Comparison of ENCODE assay signal across 8 mouse cellular contexts in genomic region chr3:123266753-123267651, GRCm38 (mm10). TPM values are rescaled to one million over a fixed set of nuclear protein-coding genes. Genes with fewer than 3 reads are reported as not detected.
DNase-seq lines count a peak whose midpoint lies in the region; ATAC-seq and TF ChIP-seq lines count a peak whose summit lies in the region.

Gene Sec24d, plus strand, starts transcription at chr3:123267455.

- H3K4me2 ChIP-seq in forebrain, embryonic 12.5 days, result peak within 1 kb of the TSS; percentile 85
- H3K4me2 ChIP-seq in heart, embryonic 16.5 days (ENCODE audit: low read depth, low read length), result peak within 1 kb of the TSS; percentile 59
- H3K4me2 ChIP-seq in liver, embryonic 14.5 days (ENCODE audit: low read depth), result peak within 1 kb of the TSS; percentile 56
- peak within 1 kb of the TSS; percentile 55 for H3K4me2 ChIP-seq in stomach, embryonic 15.5 days

- no peak for TF ChIP-seq CTCF in liver, embryonic 14.5 days (IDR thresholded peaks at IDR 0.05; ENCODE audit: low read depth)

- peaks cover 8% of the 10 kb centered on the region; the same call in 1 of the 2 replicates for H3K4me1 ChIP-seq in forebrain, embryonic 12.5 days
- peaks cover 16% of the 10 kb centered on the region for H3K4me1 ChIP-seq in heart, embryonic 16.5 days (ENCODE audit: control insufficient read depth, insufficient read depth, low read length)
- 0 out of 4 replicates have a peak, but pooled peaks cover 0 to 3% of the 10 kb centered on the region in 2 experiments for H3K4me1 ChIP-seq in liver, embryonic 14.5 days (replicated peaks; ENCODE audit: control insufficient read depth in 2 of 2, insufficient read depth in 2 of 2, low read length in 1 of 2)
- peaks cover 5% of the 10 kb centered on the region; the same call in 1 of the 2 replicates for H3K4me1 ChIP-seq in stomach, embryonic 15.5 days

- peaks cover 30% of the 10 kb centered on the region for H3K27me3 ChIP-seq in forebrain, embryonic 12.5 days
- no peaks in the 10 kb centered on the region for H3K27me3 ChIP-seq in heart, embryonic 16.5 days (ENCODE audit: control insufficient read depth, insufficient read depth, low read length)
- H3K27me3 ChIP-seq in liver, embryonic 14.5 days (ENCODE audit: control insufficient read depth, insufficient read depth, low read length), result peaks cover 7% of the 10 kb centered on the region
- H3K27me3 ChIP-seq in stomach, embryonic 15.5 days (replicated peaks), result no peaks in the 10 kb centered on the region

- 3% methylated on average over 68 of the region's 68 CpGs for WGBS in forebrain, embryonic 12.5 days
- 3% methylated on average over 68 of the region's 68 CpGs for WGBS in heart, embryonic 16.5 days
- WGBS in liver, embryonic 14.5 days (ENCODE audit: insufficient replicate concordance), result 2% methylated on average over 65 of the region's 68 CpGs
- WGBS in stomach, embryonic 15.5 days, result 2% methylated on average over 68 of the region's 68 CpGs

- DNase-seq in c-Kit-positive CD71-negative TER-119-negative erythroid progenitor cells, embryonic 14.5 days (ENCODE audit: low read depth), result peak; percentile 64
- DNase-seq in kidney, postnatal 36 days, result peak; percentile 85 to 91
- DNase-seq in liver, embryonic 14.5 days (ENCODE audit: low read depth in 3 of 3, low spot score in 3 of 3), result peak; percentile 26 to 34 (median 32)
- DNase-seq in neural tube, embryonic 10.5 days (ENCODE audit: extremely low spot score, low spot score), result peak; percentile 81

- peak within 1 kb of the TSS; percentile 65 for H3K9ac ChIP-seq in forebrain, embryonic 12.5 days
- peak within 1 kb of the TSS; percentile 81 for H3K9ac ChIP-seq in heart, embryonic 16.5 days (ENCODE audit: low read length)
- H3K9ac ChIP-seq in liver, embryonic 14.5 days (replicated peaks), result peak within 1 kb of the TSS; percentile 38
- H3K9ac ChIP-seq in stomach, embryonic 15.5 days, result peak within 1 kb of the TSS; percentile 82

- peak; percentile 81 for ATAC-seq in CD4-positive, CD25-positive, alpha-beta regulatory T cell, adult 4 months
- ATAC-seq in forebrain, embryonic 12.5 days (ENCODE audit: low FRiP score), result peak; percentile 92
- ATAC-seq in heart, embryonic 16.5 days (replicated peaks; ENCODE audit: extremely low read depth, insufficient read depth, low FRiP score), result peak; percentile 89
- ATAC-seq in liver, embryonic 14.5 days (ENCODE audit: insufficient read depth), result peak; percentile 74
- peak; percentile 88 for ATAC-seq in stomach, embryonic 15.5 days (ENCODE audit: insufficient read depth, low FRiP score, low read depth)

- TF ChIP-seq EP300 in liver, embryonic 14.5 days (IDR thresholded peaks at IDR 0.05; ENCODE audit: low read depth), result no peak

- H3K4me3 ChIP-seq in forebrain, embryonic 12.5 days (replicated peaks), result peak within 1 kb of the TSS; percentile 76
- H3K4me3 ChIP-seq in heart, embryonic 16.5 days (ENCODE audit: low read length), result peak within 1 kb of the TSS; percentile 70
- H3K4me3 ChIP-seq in liver, embryonic 14.5 days (ENCODE audit: insufficient read depth in 1 of 2, low read depth in 2 of 2, low read length in 2 of 2), result peak within 1 kb of the TSS; percentile 55 to 62
- H3K4me3 ChIP-seq in stomach, embryonic 15.5 days (replicated peaks), result peak within 1 kb of the TSS; percentile 72

- H3K27ac ChIP-seq in forebrain, embryonic 12.5 days, result no peak within 1 kb of the TSS
- peak within 1 kb of the TSS; percentile 88 for H3K27ac ChIP-seq in heart, embryonic 16.5 days (ENCODE audit: low read length)
- H3K27ac ChIP-seq in liver, embryonic 14.5 days, result no peak within 1 kb of the TSS
- H3K27ac ChIP-seq in stomach, embryonic 15.5 days, result peak within 1 kb of the TSS; percentile 83

- no peaks in the 10 kb centered on the region for H3K9me3 ChIP-seq in forebrain, embryonic 12.5 days
- no peaks in the 10 kb centered on the region for H3K9me3 ChIP-seq in heart, embryonic 16.5 days (replicated peaks; ENCODE audit: control insufficient read depth, low read length)
- no peaks in the 10 kb centered on the region for H3K9me3 ChIP-seq in liver, embryonic 14.5 days (ENCODE audit: control insufficient read depth, low read length)
- no peaks in the 10 kb centered on the region for H3K9me3 ChIP-seq in stomach, embryonic 15.5 days

- H3K36me3 ChIP-seq in forebrain, embryonic 12.5 days (replicated peaks), result no peaks in the 10 kb centered on the region
- H3K36me3 ChIP-seq in heart, embryonic 16.5 days (ENCODE audit: control insufficient read depth, insufficient read depth), result peaks cover 23% of the 10 kb centered on the region
- H3K36me3 ChIP-seq in liver, embryonic 14.5 days (replicated peaks; ENCODE audit: control insufficient read depth, insufficient read depth, low read depth), result no peaks in the 10 kb centered on the region
- peaks cover 20% of the 10 kb centered on the region; the same call in 1 of the 2 replicates for H3K36me3 ChIP-seq in stomach, embryonic 15.5 days

RNA-seq across cellular contexts. Expression of gene Sec24d, which starts in this region (rescaled TPM):
- polyA plus RNA-seq in CD4-positive, CD25-positive, alpha-beta regulatory T cell, adult 4 months (2017; shearing (Covaris generic)), result 10 to 100 TPM; 15.5 to 16.2 TPM
- polyA plus RNA-seq in forebrain, embryonic 12.5 days (2016; fragmentation: Nextera tagmentation; extraction: Ambion mirVana), result 13.2 and 16.9 TPM in 2 replicates
- polyA plus RNA-seq in heart, embryonic 16.5 days (2015; fragmentation: Nextera tagmentation; extraction: Ambion mirVana), result 61.6 and 66.3 TPM in 2 replicates
- polyA plus RNA-seq in liver, embryonic 14.5 days (2012; rRNA removed), result 9.2 and 9.9 TPM in 2 replicates
- polyA plus RNA-seq in liver, embryonic 14.5 days (2014; fragmentation: Nextera tagmentation; extraction: Ambion mirVana), result 16.5 and 18.0 TPM in 2 replicates
- 97.6 and 106 TPM in 2 replicates for polyA plus RNA-seq in stomach, embryonic 15.5 days (2015; fragmentation: Nextera tagmentation; extraction: Ambion mirVana)

Comparison
In these comparisons a context has a peak if more than half of its experiments do, and no peak if none do; other contexts are left out.
1. DNase-seq: peak in every context shown above with its lines; median percentile 88 in kidney, postnatal 36 days; 81 in neural tube, embryonic 10.5 days; 64 in c-Kit-positive CD71-negative TER-119-negative erythroid progenitor cells, embryonic 14.5 days; 32 in liver, embryonic 14.5 days.
2. H3K27ac ChIP-seq: peak in heart, embryonic 16.5 days (single experiment) and stomach, embryonic 15.5 days (single experiment); none in forebrain, embryonic 12.5 days (single experiment) and liver, embryonic 14.5 days (single experiment).
3. Peak in every context shown above with its lines, with median percentiles within 50 percentile points of each other: ATAC-seq, H3K4me2 ChIP-seq, H3K4me3 ChIP-seq and H3K9ac ChIP-seq.